Mouse (Mus musculus) CH12.LX (cell line): ENCODE data around the gene Adora1. TPM values are rescaled to one million over a fixed set of nuclear protein-coding genes. Genes with fewer than 3 reads are reported as not detected.

Experiments
- DNase-seq: peaks from one replicate; pipeline ENCODE4 v3.0.0-alpha.2; 2013; ENCODE audit errors: extremely low read depth
- H3K27ac ChIP-seq: 2 replicates; pipeline ENCODE4 v1.5.1; 2012; ENCODE audit warnings: low read depth, mild to moderate bottlenecking, control low read depth, moderate library complexity; ENCODE audit not compliant: insufficient read depth
- H3K27me3 ChIP-seq: replicated peaks from 2 replicates; pipeline ENCODE3; 2012; ENCODE audit warnings: inconsistent platforms
- H3K36me3 ChIP-seq, 2 experiments: replicated peaks in 1 of 2; 2 replicates each; pipeline versions ENCODE3 to v1.6.1; 2012; ENCODE audit warnings: inconsistent platforms in 1 of 2, low read length in 1 of 2, mild to moderate bottlenecking in 1 of 2, mixed read lengths in 1 of 2, moderate library complexity in 1 of 2; ENCODE audit not compliant: control insufficient read depth in 1 of 2, insufficient read depth in 1 of 2
- H3K4me1 ChIP-seq, 2 experiments: 2 replicates each; pipeline ENCODE4 v1.6.1; 2012; ENCODE audit warnings: inconsistent platforms in 1 of 2, moderate library complexity in 1 of 2; ENCODE audit not compliant: insufficient read depth in 2 of 2, control insufficient read depth in 1 of 2
- H3K4me2 ChIP-seq: 2 replicates; pipeline ENCODE4 v1.6.1; 2012; ENCODE audit warnings: low read depth, mild to moderate bottlenecking, control low read depth; ENCODE audit not compliant: poor library complexity, insufficient read depth, severe bottlenecking
- H3K4me3 ChIP-seq, 3 experiments: fragments of 150-350 bp in 1 of 3; sonication (generic) in 1 of 3; replicated peaks in 1 of 3; 2 replicates each; pipeline versions ENCODE3 to v1.5.1; 2011 to 2012; ENCODE audit warnings: low read depth in 2 of 3, low read length in 2 of 3, mild to moderate bottlenecking in 2 of 3, moderate library complexity in 2 of 3, control low read depth in 1 of 3, improper control_type of control experiment in 1 of 3, inconsistent platforms in 1 of 3, mixed read lengths in 1 of 3; ENCODE audit not compliant: poor library complexity in 1 of 3
- H3K79me2 ChIP-seq: replicated peaks from 2 replicates; pipeline ENCODE4 v1.6.1; 2012; ENCODE audit warnings: mild to moderate bottlenecking, moderate library complexity; ENCODE audit not compliant: control insufficient read depth, poor library complexity, insufficient read depth, severe bottlenecking; ENCODE audit errors: extremely low read depth
- H3K9ac ChIP-seq: 2 replicates; pipeline ENCODE4 v1.6.1; 2012; ENCODE audit warnings: low read depth, mild to moderate bottlenecking, control low read depth, moderate library complexity; ENCODE audit not compliant: insufficient read depth
- H3K9me3 ChIP-seq: replicated peaks from 2 replicates; pipeline ENCODE3; 2012; ENCODE audit warnings: low read length, inconsistent platforms, mixed read lengths
- CHD2 ChIP-seq: IDR thresholded peaks from 2 replicates; pipeline ENCODE4 v1.6.1; 2011; ENCODE audit warnings: low read length, improper control_type of control experiment
- EP300 ChIP-seq: IDR thresholded peaks from 2 replicates; pipeline ENCODE4 v1.6.1; 2011; ENCODE audit warnings: low read length, improper control_type of control experiment
- JUN ChIP-seq: IDR thresholded peaks from 2 replicates; pipeline ENCODE4 v1.6.1; 2011; ENCODE audit warnings: low read depth, mild to moderate bottlenecking, low read length, improper control_type of control experiment, moderate library complexity; ENCODE audit not compliant: insufficient read depth
- MAX ChIP-seq: IDR thresholded peaks from 2 replicates; pipeline ENCODE4 v1.6.1; 2011; ENCODE audit warnings: low read length, improper control_type of control experiment
- NELFE ChIP-seq: IDR thresholded peaks from 2 replicates; pipeline ENCODE4 v1.6.1; 2011; ENCODE audit warnings: low read depth, low read length, improper control_type of control experiment
- RAD21 ChIP-seq: IDR thresholded peaks from 2 replicates; pipeline ENCODE4 v1.6.1; 2011; ENCODE audit warnings: low read depth, mild to moderate bottlenecking, low read length, improper control_type of control experiment, moderate library complexity
- SMC3 ChIP-seq: IDR thresholded peaks from 2 replicates; pipeline ENCODE4 v1.6.1; 2011; ENCODE audit warnings: low read depth, low read length, improper control_type of control experiment
- TBP ChIP-seq: conservative IDR thresholded peaks from 2 replicates; pipeline ENCODE4 v1.6.1; 2011; ENCODE audit warnings: low read depth, low read length, improper control_type of control experiment
- TCF12 ChIP-seq: IDR thresholded peaks from 2 replicates; pipeline ENCODE4 v1.6.1; 2014; ENCODE audit warnings: low read depth, mild to moderate bottlenecking, inconsistent platforms, low read length, improper control_type of control experiment
- USF1 ChIP-seq: IDR thresholded peaks from 2 replicates; pipeline ENCODE4 v1.6.1; 2014; ENCODE audit warnings: low read depth, mild to moderate bottlenecking, inconsistent platforms, low read length, improper control_type of control experiment
- USF2 ChIP-seq: conservative IDR thresholded peaks from 2 replicates; pipeline ENCODE4 v1.6.1; 2011; ENCODE audit warnings: low read depth, low read length, improper control_type of control experiment
- ZC3H11A ChIP-seq: IDR thresholded peaks from 2 replicates; pipeline ENCODE4 v1.6.1; 2012; ENCODE audit warnings: low read depth, mild to moderate bottlenecking, inconsistent platforms, low read length, improper control_type of control experiment
- ZMIZ1 ChIP-seq: IDR thresholded peaks from 2 replicates; pipeline ENCODE4 v1.6.1; 2012; ENCODE audit warnings: low read depth, mild to moderate bottlenecking, inconsistent platforms, low read length, improper control_type of control experiment
- dilution Hi-C: fragments of 300-500 bp; cut with MboI; formaldehyde crosslinking; loops from 2 replicates; pipeline ENCODE4 v1.14.3; 2020; ENCODE audit warnings: low sequenced_read_pairs; ENCODE audit not compliant: extremely low pct_unique_long_range_greater_than_20kb, extremely low pct_ligation_motif_present
- in situ Hi-C: fragments of 300-500 bp; cut with MboI; formaldehyde crosslinking; loops from 3 replicates; pipeline ENCODE4 v1.14.3; 2019; ENCODE audit warnings: low sequenced_read_pairs, low pct_ligation_motif_present, low pct_unique_long_range_greater_than_20kb, mixed read lengths
- polyA plus RNA-seq: library from polyadenylated mRNA; unstranded; fragments of >175 nt; gene quantifications from 2 replicates; pipeline ENCODE4 v1.2.1, GENCODE M21; 2012; ENCODE audit warnings: low read depth; ENCODE audit not compliant: insufficient read length
- total RNA-seq, 2 experiments: library from RNA; depleted of rRNA; stranded (reverse); fragments of 300-350 nt in 1 of 2; fragments of >200 nt in 1 of 2; gene quantifications; 2 replicates each; pipeline ENCODE4 v1.2.3; 2012 to 2014

Adora1 gene
- total and polyA plus RNA-seq, 3 experiments: 0.20 TPM; not detected in 2

- Histone ChIP-seq H3K27me3 (peaks cover 3% of the 10 kb centered on the region), H3K9me3 (no peaks in the 10 kb centered on the region), H3K9ac (no peak overlapping the region), H3K36me3 (no peaks in the 10 kb centered on the region), H3K27ac (no peak overlapping the region), H3K4me2 (no peak overlapping the region), H3K4me3 (no peak overlapping the region), H3K4me1 (peaks cover 12 to 37% of the 10 kb centered on the region in 2 experiments), H3K79me2 (no peaks in the 10 kb centered on the region)
- dilution Hi-C loops (no loop called here), in situ Hi-C loops (loop anchor here (5.0 kb wide), 1 partner anchor 33 kb away; no protein-coding TSS in a partner anchor)
- DNase-seq: no peak
- TF ChIP-seq TCF12: no peak
- TF ChIP-seq USF1: 0 out of 2 replicates have a peak, but pooled peaks have one; percentile 15
Observed at GRCm38 (mm10) chr1:134230638-134231228, 4.5 kb downstream of the Adora1 start.

GRCm38 (mm10) chr1:134229806-134230575, 5.2 kb downstream of the Adora1 start:
- H3K27me3 ChIP-seq: peaks cover 3% of the 10 kb centered on the region
- TF ChIP-seq MAX (no peak), TBP (no peak), USF2 (no peak), JUN (no peak), NELFE (no peak), ZC3H11A (no peak), EP300 (no peak)
- peaks cover 12 to 34% of the 10 kb centered on the region in 2 experiments for H3K4me1 ChIP-seq
- H3K4me3 ChIP-seq: no peak overlapping the region
- no peaks in the 10 kb centered on the region for H3K79me2 ChIP-seq
- no peaks in the 10 kb centered on the region for H3K9me3 ChIP-seq
- H3K36me3 ChIP-seq: no peaks in the 10 kb centered on the region
- H3K27ac ChIP-seq: no peak overlapping the region
- in situ Hi-C loops (loop anchor here (5.0 kb wide), 1 partner anchor 33 kb away; no protein-coding TSS in a partner anchor), dilution Hi-C loops (no loop called here)
- no peak overlapping the region for H3K4me2 ChIP-seq
- DNase-seq: no peak
- no peak overlapping the region for H3K9ac ChIP-seq

- Histone ChIP-seq H3K79me2 (no peaks in the 10 kb centered on the region), H3K9me3 (no peaks in the 10 kb centered on the region), H3K36me3 (no peaks in the 10 kb centered on the region), H3K27me3 (peaks cover 3% of the 10 kb centered on the region), H3K4me1 (peaks cover 12 to 29% of the 10 kb centered on the region in 2 experiments), H3K4me3 (no peak overlapping the region), H3K4me2 (no peak overlapping the region), H3K9ac (no peak overlapping the region), H3K27ac (no peak overlapping the region)
- dilution Hi-C loops (no loop called here), in situ Hi-C loops (no loop called here)
- no peak for TF ChIP-seq SMC3
- no peak for TF ChIP-seq CHD2
- TF ChIP-seq JUN: no peak
- TF ChIP-seq RAD21: no peak
- no peak for TF ChIP-seq ZMIZ1
- DNase-seq: no peak
Observed at GRCm38 (mm10) chr1:134226739-134227138, 8.5 kb downstream of the Adora1 start.
